Mouse (Mus musculus) ES-Bruce4 (cell line): ENCODE data around the gene Calm5. TPM values are rescaled to one million over a fixed set of nuclear protein-coding genes. Genes with fewer than 3 reads are reported as not detected.
"Not testable (repeated sequence)": the region's sequence is repeated elsewhere in the genome, so short reads cannot be mapped to it uniquely, and the experiment has no call there.

ENCODE experiments used
- H3K27ac ChIP-seq: 2 replicates; pipeline ENCODE4 v1.5.1; 2012; ENCODE audit warnings: low read length, inconsistent platforms; ENCODE audit not compliant: insufficient read depth
- H3K27me3 ChIP-seq: 2 replicates; pipeline ENCODE4 v1.6.1; 2012; ENCODE audit warnings: mild to moderate bottlenecking, low read length, inconsistent platforms; ENCODE audit not compliant: control insufficient read depth, poor library complexity, insufficient read depth, severe bottlenecking
- H3K36me3 ChIP-seq: 2 replicates; pipeline ENCODE4 v1.6.1; 2012; ENCODE audit warnings: inconsistent platforms, mild to moderate bottlenecking, low read length, moderate library complexity; ENCODE audit not compliant: control insufficient read depth, poor library complexity, insufficient read depth, severe bottlenecking
- H3K4me1 ChIP-seq: one replicate; pipeline ENCODE4 v1.8.1; 2011; ENCODE audit warnings: low read length; ENCODE audit not compliant: control insufficient read depth, insufficient read depth
- H3K4me3 ChIP-seq: 2 replicates; pipeline ENCODE4 v1.5.1; 2011; ENCODE audit warnings: low read depth, mild to moderate bottlenecking, low read length
- H3K9ac ChIP-seq: 2 replicates; pipeline ENCODE4 v1.6.1; 2012; ENCODE audit warnings: low read depth, mild to moderate bottlenecking, inconsistent platforms; ENCODE audit not compliant: poor library complexity, severe bottlenecking
- H3K9me3 ChIP-seq: replicated peaks from 2 replicates; pipeline ENCODE4 v1.6.1; 2012; ENCODE audit warnings: mild to moderate bottlenecking, low read length, inconsistent platforms; ENCODE audit not compliant: control insufficient read depth, poor library complexity, insufficient read depth, severe bottlenecking
- CTCF ChIP-seq: IDR thresholded peaks from one replicate; pipeline ENCODE4 v1.8.1; 2011; ENCODE audit warnings: low read depth, low read length
- EP300 ChIP-seq: IDR thresholded peaks from 2 replicates; pipeline ENCODE4 v1.6.1; 2011; ENCODE audit warnings: low read depth, low read length; ENCODE audit not compliant: insufficient read depth
- POLR2A ChIP-seq: IDR thresholded peaks from one replicate; pipeline ENCODE4 v1.8.1; 2011; ENCODE audit warnings: low read length; ENCODE audit not compliant: insufficient read depth
- polyA plus RNA-seq: library from polyadenylated mRNA; stranded (reverse); fragments of >200 nt; gene quantifications from 2 replicates; pipeline ENCODE4 v1.2.4, GENCODE M21; 2011; ENCODE audit warnings: low read depth; ENCODE audit not compliant: missing spikeins, insufficient read depth, insufficient read length

Gene Calm5
- polyA plus RNA-seq, 1 experiment = not detected

- no peaks in the 10 kb centered on the region for H3K4me1 ChIP-seq
- H3K36me3 ChIP-seq = peaks cover 12% of the 10 kb centered on the region
- no peaks in the 10 kb centered on the region for H3K27me3 ChIP-seq
- H3K4me3 ChIP-seq = peak overlapping the region; percentile 79
- no peak for TF ChIP-seq CTCF
- TF ChIP-seq POLR2A = no peak
- TF ChIP-seq EP300 = no peak
- no peaks in the 10 kb centered on the region for H3K9me3 ChIP-seq
- peak overlapping the region; percentile 55 for H3K9ac ChIP-seq
- no peak overlapping the region for H3K27ac ChIP-seq
Observed at GRCm38 (mm10) chr13:3892601-3893000, 38.6 kb downstream of the Calm5 start.

GRCm38 (mm10) chr13:3893126-3893734, 39.3 kb downstream of the Calm5 start:
- H3K9ac ChIP-seq = peak overlapping the region; percentile 55
- H3K4me3 ChIP-seq = peak overlapping the region; percentile 83
- H3K9me3 ChIP-seq = no peaks in the 10 kb centered on the region
- no peaks in the 10 kb centered on the region for H3K4me1 ChIP-seq
- H3K27ac ChIP-seq = no peak overlapping the region
- H3K36me3 ChIP-seq = peaks cover 6% of the 10 kb centered on the region; the same call in 1 of the 2 replicates
- no peaks in the 10 kb centered on the region for H3K27me3 ChIP-seq
- TF ChIP-seq CTCF = no peak
- TF ChIP-seq POLR2A = peak; percentile 63

DNA sequence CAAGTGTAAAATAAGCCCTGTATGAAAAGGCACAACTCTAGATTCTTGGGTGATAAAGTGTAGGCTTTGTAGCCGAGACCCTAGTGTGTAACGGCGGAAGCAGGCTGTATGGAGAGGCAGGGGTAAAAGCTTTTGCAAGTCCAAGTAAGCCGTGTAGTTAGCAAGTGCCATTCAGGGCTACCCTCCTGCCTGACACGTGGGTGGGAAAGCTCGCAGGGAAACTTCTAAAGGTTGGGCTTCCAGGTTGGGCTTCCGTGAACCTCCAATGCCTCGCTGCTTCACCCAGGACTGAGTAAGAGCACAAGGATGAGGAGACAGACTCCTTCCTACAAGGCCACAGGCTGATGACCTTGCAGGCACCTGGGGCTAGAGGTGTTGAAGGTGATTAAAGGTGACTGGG, 40.6 kb downstream of the Calm5 start:
- Histone ChIP-seq H3K27ac (no peak overlapping the region), H3K36me3 (no peaks in the 10 kb centered on the region; the same call in 1 of the 2 replicates), H3K4me1 (no peaks in the 10 kb centered on the region), H3K27me3 (no peaks in the 10 kb centered on the region), H3K9ac (no peak overlapping the region), H3K9me3 (no peaks in the 10 kb centered on the region), H3K4me3 (no peak overlapping the region)
- TF ChIP-seq CTCF (no peak), EP300 (no peak), POLR2A (no peak)

- Histone ChIP-seq H3K9ac (no peak overlapping the region), H3K27me3 (no peaks in the 10 kb centered on the region), H3K27ac (no peak overlapping the region), H3K36me3 (no peaks in the 10 kb centered on the region; the same call in 1 of the 2 replicates), H3K9me3 (no peaks in the 10 kb centered on the region), H3K4me1 (no peaks in the 10 kb centered on the region), H3K4me3 (no peak overlapping the region)
- TF ChIP-seq EP300 (no peak), CTCF (no peak), POLR2A (no peak)
Observed at GRCm38 (mm10) chr13:3895397-3895980, 41.5 kb downstream of the Calm5 start.

DNA sequence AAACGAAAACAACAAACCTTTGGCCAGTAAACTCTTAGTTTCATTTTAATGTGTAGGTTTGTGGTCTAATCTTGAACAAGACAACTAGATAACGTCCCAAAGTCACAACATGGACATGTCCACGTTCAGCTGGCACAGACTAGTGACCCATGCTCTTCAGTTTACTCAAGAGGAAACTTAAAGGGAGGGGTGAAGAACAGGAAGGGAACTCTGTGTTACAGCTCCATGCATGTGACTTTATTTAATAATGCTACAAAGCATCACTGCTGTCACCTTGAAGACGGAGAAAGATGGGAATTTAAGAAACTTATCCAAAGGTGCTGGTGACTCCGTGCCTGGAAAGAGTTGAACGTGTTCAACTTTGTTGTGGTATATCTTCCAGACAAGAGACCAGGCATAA, 42.1 kb downstream of the Calm5 start:
- TF ChIP-seq EP300 = no peak
- no peak for TF ChIP-seq CTCF
- no peak for TF ChIP-seq POLR2A
- Histone ChIP-seq H3K4me3 (no peak overlapping the region), H3K36me3 (no peaks in the 10 kb centered on the region; the same call in 1 of the 2 replicates), H3K9me3 (no peaks in the 10 kb centered on the region), H3K9ac (no peak overlapping the region), H3K27ac (no peak overlapping the region), H3K4me1 (no peaks in the 10 kb centered on the region), H3K27me3 (no peaks in the 10 kb centered on the region)

DNA sequence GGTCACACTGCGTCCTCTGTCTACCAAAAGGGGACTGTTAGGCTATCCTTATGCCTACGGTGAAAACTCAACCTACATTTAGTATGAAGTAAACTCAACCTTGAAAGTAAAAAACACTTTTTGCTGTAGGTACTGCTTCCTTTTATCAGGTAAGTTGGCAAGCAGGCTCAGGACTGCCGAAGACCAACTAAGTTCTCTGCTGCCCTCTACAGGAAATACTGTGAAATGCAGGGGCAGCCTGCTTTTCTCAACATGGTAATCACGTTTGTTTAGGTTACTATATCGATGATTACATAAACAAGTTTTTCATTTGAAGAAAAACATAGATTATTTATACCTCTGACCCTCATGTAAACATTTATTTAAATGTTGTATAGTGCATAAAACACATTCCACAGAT, 42.9 kb downstream of the Calm5 start:
- Histone ChIP-seq H3K4me3 (no peak overlapping the region), H3K9ac (no peak overlapping the region), H3K27me3 (no peaks in the 10 kb centered on the region), H3K27ac (no peak overlapping the region), H3K9me3 (no peaks in the 10 kb centered on the region), H3K36me3 (no peaks in the 10 kb centered on the region; the same call in 1 of the 2 replicates), H3K4me1 (no peaks in the 10 kb centered on the region)
- TF ChIP-seq CTCF (peak; percentile 41), POLR2A (no peak)

DNA sequence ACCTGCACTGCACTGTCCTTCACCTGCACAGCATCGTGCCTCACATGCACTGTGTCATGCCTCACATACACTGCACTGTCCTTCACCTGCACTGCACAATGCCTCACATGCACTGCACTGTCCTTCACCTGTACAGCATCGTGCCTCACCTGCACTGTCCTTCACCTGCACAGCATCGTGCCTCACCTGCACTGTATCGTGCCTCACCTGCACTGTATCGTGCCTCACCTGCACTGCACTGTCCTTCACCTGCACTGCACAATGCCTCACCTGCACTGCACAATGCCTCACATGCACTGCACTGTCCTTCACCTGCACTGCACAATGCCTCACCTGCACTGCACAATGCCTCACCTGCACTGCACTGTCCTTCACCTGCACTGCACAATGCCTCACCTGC, 44.2 kb downstream of the Calm5 start:
- not testable (repeated sequence) for H3K4me1 ChIP-seq, H3K36me3 ChIP-seq, H3K27me3 ChIP-seq, H3K4me3 ChIP-seq, H3K27ac ChIP-seq, H3K9me3 ChIP-seq, H3K9ac ChIP-seq
